Mouse (Mus musculus) ZHBTc4 (cell line): ENCODE data around the gene Ap5m1.
"Not testable (repeated sequence)": the region's sequence is repeated elsewhere in the genome, so short reads cannot be mapped to it uniquely, and the experiment has no call there.

Experiments
- DNase-seq: peaks from one replicate; pipeline ENCODE4 v3.0.0-alpha.2; 2011; ENCODE audit warnings: low read depth, low spot score

The Ap5m1 gene

DNA sequence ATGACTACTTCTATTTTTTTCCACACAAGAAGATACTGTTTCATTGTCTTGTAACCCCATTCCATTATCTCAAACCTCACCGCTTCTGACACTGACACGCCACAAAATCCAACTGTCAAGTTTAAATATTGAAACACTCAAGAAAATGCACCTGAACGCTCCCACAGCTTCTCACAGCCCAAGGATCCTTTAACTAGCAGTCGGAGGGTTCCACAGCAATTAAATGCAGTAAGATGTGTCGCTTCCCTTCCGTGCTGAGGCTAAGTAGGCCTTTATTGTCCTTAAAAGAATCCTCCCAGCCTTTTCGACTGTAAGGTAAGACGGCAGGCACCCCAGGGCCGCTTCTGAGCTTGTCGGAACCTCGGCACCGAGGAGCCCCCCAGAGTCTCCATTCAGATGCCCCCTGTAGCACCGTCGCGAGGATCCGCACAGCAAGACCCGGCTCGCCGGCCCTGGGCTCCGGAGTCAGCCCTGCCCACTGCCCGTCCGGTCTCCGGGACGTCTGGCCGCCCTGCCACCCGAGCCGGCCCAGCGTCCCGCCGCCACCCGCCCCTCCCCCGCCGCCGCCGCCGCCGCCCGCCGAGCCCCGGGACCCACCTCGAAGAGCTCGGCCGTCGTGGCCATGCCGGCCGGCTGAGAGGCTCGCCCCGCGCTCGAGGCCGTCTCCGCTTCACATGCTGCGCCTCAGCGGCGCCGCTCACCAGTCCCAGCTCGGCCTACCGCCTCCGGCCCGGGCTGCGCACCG, at the start of gene Ap5m1:
Gene Ap5m1, plus strand, starts transcription at position 569 of the 745 bp plus-strand sequence.
- DNase-seq: peak; percentile 29

GRCm38 (mm10) chr14:49019765-49020164, 46.1 kb upstream of the Ap5m1 start:
- no peak for DNase-seq

- DNase-seq: no peak
Measured at GRCm38 (mm10) chr14:49027040-49027778, 38.7 kb upstream of the Ap5m1 start.

DNA sequence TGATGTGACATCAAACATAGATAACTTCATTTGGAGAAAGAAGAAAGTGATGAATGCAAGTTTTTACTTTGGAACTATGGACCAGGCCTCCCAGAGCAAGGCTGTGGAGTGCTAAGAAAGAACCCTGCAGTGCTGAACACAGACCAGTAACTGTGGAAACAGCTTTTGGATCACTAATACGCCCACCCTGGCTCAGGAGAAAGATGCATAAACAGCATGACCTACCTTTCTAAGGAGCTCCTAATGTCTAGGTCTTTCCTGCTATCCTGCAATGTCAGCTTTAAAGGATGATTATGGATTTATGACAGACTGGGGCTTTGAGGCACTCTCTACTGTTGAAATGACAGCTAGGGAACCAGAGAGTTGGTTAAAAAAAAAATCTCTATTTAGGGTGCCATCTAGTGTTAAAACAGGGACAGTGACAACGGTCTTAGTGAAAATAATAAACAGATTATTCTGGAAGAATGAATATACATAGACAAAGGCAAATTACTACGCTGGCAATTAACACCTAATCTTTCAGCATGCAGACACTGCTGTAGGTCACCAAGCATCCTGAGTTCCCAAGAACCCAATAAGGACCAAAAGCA, 38.0 kb upstream of the Ap5m1 start:
- DNase-seq: peak; percentile 9

DNA sequence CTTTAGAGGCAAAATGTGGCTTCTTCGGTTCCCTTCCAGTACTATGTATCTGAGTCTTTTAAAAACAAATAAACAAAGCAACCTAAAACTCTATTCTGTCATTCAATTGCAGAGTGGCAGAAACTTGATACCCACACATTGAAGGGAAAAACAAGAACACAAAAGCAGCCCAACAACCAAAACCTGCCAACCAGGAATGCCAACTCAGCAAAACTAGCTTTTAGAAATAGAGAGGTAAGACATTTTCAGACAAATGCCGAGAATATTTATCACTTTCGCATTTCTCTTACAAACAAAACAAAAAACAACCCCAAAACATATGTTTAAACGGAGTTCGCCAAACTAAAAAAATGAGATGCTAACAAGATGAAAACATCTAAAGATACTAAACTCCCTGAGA, 36.9 kb upstream of the Ap5m1 start:
- no peak for DNase-seq

DNA sequence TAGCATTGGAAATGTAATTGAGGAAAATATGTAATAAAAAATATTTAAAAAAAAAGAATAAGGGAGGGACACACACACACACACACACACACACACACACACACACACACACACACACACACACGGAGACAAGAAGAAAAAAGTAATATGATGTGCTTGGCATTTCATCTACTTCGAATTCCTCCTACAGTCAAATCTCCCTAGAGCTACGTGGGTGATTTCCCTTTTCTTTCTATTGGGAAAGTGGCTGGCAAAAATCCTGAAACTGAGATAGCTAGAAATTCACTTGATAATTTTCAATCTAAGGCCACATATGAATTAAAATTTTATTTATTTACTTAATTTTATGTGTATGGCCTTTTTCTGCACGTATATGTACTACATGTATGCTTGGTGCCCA, 20.3 kb upstream of the Ap5m1 start:
- DNase-seq: no peak

DNA sequence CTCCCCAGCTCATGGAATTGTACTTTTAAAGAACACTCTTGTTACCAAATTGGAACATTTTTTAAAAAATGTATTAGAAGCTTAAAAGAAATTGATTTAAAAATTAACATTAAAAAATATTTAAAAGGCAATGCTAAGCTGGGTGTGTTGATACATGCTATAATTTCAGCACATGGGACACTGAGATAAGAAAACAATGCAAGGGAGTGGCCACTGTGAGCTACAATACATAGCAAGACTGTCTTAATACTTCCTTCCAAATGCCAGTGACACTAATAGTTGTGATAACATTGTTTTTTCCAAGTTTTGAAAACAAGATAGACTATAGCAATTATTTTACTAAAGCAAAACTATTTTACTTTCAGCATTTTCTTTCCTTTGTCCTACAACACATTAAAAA, 16.4 kb upstream of the Ap5m1 start:
- no peak for DNase-seq

DNA sequence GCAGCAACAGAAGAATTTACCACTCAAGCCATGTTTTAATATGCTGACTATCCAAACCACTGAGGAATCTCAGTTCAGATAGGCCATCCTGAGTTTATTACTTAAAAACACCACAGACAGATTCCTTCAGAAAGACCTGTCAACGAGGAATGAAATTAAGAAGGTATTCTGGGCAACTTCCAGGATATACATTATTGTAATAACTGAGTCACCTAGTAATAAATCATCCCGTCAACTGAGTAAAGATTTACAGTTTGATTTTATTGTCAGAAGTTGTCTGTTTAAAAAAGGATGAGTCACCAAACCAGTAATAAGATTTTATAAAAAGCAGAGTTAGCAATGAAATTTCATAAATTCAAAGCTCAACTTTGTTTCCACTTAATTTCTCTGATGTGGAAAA, 2.1 kb upstream of the Ap5m1 start:
- no peak for DNase-seq

GRCm38 (mm10) chr14:49066274-49066823, 452 bp downstream of the Ap5m1 start, which contains the start of gene Exoc5:
Gene Exoc5 (minus strand): TSS chr14:49066653.
- DNase-seq: peak; percentile 97

DNA sequence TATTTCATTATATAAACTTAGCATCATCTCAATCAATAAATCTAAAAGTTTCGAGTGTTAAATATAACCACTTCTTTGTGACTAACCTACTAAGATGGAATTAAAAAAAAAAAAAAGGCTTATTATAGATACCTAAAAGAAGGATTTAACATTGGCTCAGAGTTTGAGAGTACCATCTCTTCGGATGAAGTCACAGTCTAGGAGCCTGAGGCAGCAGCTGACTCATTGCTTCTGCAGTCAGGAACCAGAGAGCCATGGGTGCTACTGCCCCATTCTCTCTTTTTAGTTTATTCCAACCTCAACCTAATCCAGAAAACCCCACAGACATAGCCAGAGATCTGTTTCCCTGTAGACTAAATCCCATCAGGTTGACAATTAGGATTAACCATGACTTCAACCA, 6.9 kb downstream of the Ap5m1 start:
- DNase-seq: no peak

- no peak for DNase-seq
Measured at GRCm38 (mm10) chr14:49073896-49074295, 8.0 kb downstream of the Ap5m1 start.

DNA sequence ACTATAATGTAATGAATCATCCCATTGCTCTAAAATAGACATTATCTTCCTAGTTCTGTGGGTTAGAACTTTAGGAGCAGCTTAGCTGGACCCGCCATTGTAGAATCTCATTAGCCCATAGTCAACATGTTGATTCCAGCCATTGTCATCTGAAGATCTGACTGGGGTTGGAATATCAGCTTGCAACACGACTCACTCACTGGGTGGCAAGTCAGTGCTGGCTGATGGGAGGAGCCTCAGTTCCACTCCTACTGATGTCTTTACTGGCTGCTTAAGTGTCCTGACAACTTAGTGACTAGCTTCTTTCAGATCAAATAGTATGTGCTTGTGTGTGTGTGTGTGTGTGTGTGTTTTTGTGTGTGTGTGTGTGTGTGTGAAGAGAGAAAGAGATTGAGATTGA, 8.5 kb downstream of the Ap5m1 start:
- peak; percentile 13 for DNase-seq

GRCm38 (mm10) chr14:49078820-49079219, 12.9 kb downstream of the Ap5m1 start:
- no peak for DNase-seq

- DNase-seq: no peak
Measured at GRCm38 (mm10) chr14:49086522-49086921, 20.6 kb downstream of the Ap5m1 start.

GRCm38 (mm10) chr14:49088155-49089048, 22.5 kb downstream of the Ap5m1 start:
- no peak for DNase-seq

GRCm38 (mm10) chr14:49089461-49090058, 23.7 kb downstream of the Ap5m1 start:
- peak; percentile 31 for DNase-seq

GRCm38 (mm10) chr14:49090102-49090501, 24.2 kb downstream of the Ap5m1 start:
- DNase-seq: peak; percentile 36

DNA sequence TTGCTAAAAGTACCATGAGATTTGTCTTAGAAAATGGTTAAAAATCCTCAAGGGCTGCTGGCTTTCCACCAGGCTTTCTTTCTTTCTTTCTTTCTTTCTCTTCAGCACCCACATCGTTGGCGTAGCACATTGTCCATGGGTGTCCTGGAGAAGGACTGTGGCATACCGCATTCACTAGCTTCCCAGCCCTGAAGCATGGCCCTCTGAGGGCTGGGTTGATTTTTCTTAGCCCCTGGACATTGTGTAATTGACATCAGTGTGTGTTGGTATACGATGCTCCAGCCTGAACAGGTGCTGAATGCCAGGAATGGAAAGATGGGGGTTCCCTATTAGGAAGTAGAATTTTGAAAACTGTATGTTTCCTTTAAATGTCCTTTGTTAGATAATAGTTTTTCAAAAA, 25.4 kb downstream of the Ap5m1 start:
- DNase-seq: no peak

DNA sequence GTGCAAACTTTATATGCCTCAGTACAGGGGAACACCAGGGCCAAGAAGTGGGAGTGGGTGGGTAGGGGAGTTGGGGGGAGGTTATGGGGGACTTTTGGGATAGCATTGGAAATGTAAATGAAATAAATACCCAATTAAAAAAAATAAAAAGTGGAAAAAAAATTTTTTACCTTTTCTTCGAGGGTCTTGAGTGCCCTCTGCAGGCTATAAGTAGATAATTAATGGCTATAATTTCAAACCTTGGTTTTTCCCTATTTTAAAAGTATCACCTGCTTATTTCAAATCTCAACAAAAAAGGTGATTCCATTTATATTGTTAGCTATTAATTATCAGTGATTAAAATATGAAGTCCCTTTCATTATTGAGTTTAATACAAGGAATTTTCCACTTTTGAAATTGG, 25.9 kb downstream of the Ap5m1 start:
- not testable (repeated sequence) for DNase-seq

DNA sequence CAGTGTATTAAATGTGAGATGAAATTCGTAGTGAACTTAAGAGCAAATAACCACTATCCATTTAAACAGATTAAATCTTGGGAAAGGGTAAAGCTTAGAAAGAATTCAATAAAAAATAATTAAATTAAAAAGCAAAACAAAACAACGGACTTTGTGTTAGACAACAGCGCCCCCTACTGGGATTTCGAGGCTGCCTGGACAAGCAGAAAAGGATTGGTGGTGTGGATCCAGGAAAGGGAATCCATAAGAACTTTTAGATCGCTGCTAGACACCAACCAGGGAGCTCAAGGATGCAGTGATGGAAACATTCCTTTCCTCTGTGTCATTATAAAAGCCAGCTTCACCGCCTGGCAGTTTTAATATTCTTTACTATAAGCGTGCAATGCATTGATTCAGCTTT, 52.5 kb downstream of the Ap5m1 start:
- DNase-seq: peak; percentile 66

- no peak for DNase-seq
Measured at GRCm38 (mm10) chr14:49121723-49122122, 55.8 kb downstream of the Ap5m1 start.
